Mouse (Mus musculus) liver, embryonic 14.5 days (tissue): ENCODE data around the gene Pxylp1. TPM values are rescaled to one million over a fixed set of nuclear protein-coding genes. Genes with fewer than 3 reads are reported as not detected.
A peak's percentile ranks its signal among the peaks of the same experiment; 100 is the strongest.

Experiments used
- ATAC-seq: fragments of 200-750 bp; cut with Nextera tagmentation; 2 replicates; pipeline ENCODE4 v1.8.0; 2017; ENCODE audit warnings: moderate number of reproducible peaks, mild to moderate bottlenecking, moderate library complexity; ENCODE audit not compliant: insufficient read depth
- DNase-seq, 3 experiments: peaks; one replicate each; pipeline ENCODE4 v3.0.0-alpha.2; 2012 to 2013; ENCODE audit warnings: low read depth in 3 of 3, low spot score in 3 of 3
- H3K27ac ChIP-seq: fragments of 300-500 bp; sonication (generic); 2 replicates; pipeline ENCODE4 v1.5.1; 2014; ENCODE audit warnings: moderate library complexity, mild to moderate bottlenecking, control low read depth, inconsistent platforms
- H3K27me3 ChIP-seq: fragments of 300-500 bp; sonication (generic); 2 replicates; pipeline ENCODE4 v1.6.1; 2014; ENCODE audit warnings: mild to moderate bottlenecking, low read length, moderate library complexity; ENCODE audit not compliant: control insufficient read depth, insufficient read depth
- H3K36me3 ChIP-seq: fragments of 300-500 bp; sonication (generic); replicated peaks from 2 replicates; pipeline ENCODE4 v1.6.1; 2014; ENCODE audit warnings: low read depth; ENCODE audit not compliant: control insufficient read depth, insufficient read depth
- H3K4me1 ChIP-seq, 2 experiments: fragments of 200-500 bp in 1 of 2; fragments of 300-500 bp in 1 of 2; sonication (generic) in 1 of 2; replicated peaks; 2 replicates each; pipeline ENCODE4 v1.6.1; 2012 to 2014; ENCODE audit warnings: antibody characterized with exemption in 1 of 2, inconsistent platforms in 1 of 2, low read length in 1 of 2; ENCODE audit not compliant: control insufficient read depth in 2 of 2, insufficient read depth in 2 of 2
- H3K4me2 ChIP-seq: fragments of 300-500 bp; sonication (generic); 2 replicates; pipeline ENCODE4 v1.6.1; 2014; ENCODE audit warnings: low read depth, mild to moderate bottlenecking, control low read depth, moderate library complexity
- H3K4me3 ChIP-seq, 2 experiments: fragments of 200-500 bp in 1 of 2; fragments of 300-500 bp in 1 of 2; sonication (generic) in 1 of 2; 2 replicates each; pipeline ENCODE4 v1.5.1; 2012 to 2014; ENCODE audit warnings: low read depth in 2 of 2, low read length in 2 of 2, mild to moderate bottlenecking in 2 of 2, control low read depth in 1 of 2, inconsistent platforms in 1 of 2, moderate library complexity in 1 of 2; ENCODE audit not compliant: insufficient read depth in 1 of 2
- H3K9ac ChIP-seq: fragments of 300-500 bp; sonication (generic); replicated peaks from 2 replicates; pipeline ENCODE4 v1.6.1; 2014; ENCODE audit warnings: mild to moderate bottlenecking, control low read depth, moderate library complexity
- H3K9me3 ChIP-seq: fragments of 300-500 bp; sonication (generic); 2 replicates; pipeline ENCODE4 v1.6.1; 2016; ENCODE audit warnings: low read length, mixed read lengths; ENCODE audit not compliant: control insufficient read depth
- CTCF ChIP-seq: IDR thresholded peaks from 2 replicates; pipeline ENCODE4 v1.5.1; 2016; ENCODE audit warnings: antibody characterized with exemption, low read depth, control low read depth
- EP300 ChIP-seq: IDR thresholded peaks from 2 replicates; pipeline ENCODE4 v1.6.1; 2016; ENCODE audit warnings: antibody characterized with exemption, low read depth
- WGBS: fragments of 180-500 bp; shearing (Covaris S2); extraction: QIAGEN DNeasy Blood & Tissue Kit; methylation state at CpG from one replicate; pipeline ENCODE4 v1.1.7; 2014; ENCODE audit not compliant: insufficient replicate concordance; 5-methylcytosine and 5-hydroxymethylcytosine counted together
- polyA plus RNA-seq, 2 experiments: library from polyadenylated mRNA; depleted of rRNA in 1 of 2; stranded (reverse) in 1 of 2; unstranded in 1 of 2; fragments of >200 nt; fragmentation: Nextera tagmentation in 1 of 2; extraction: Ambion mirVana in 1 of 2; gene quantifications; 2 replicates each; pipeline versions ENCODE4 v1.2.1 to v1.2.3; 2012 to 2014

Gene Pxylp1
- polyA plus RNA-seq, 2 experiments: 1.3 to 3.5 TPM

- Histone ChIP-seq H3K9ac (no peak overlapping the region), H3K4me3 (no peak overlapping the region), H3K27me3 (no peaks in the 10 kb centered on the region), H3K36me3 (no peaks in the 10 kb centered on the region), H3K9me3 (no peaks in the 10 kb centered on the region), H3K4me1 (no peaks in the 10 kb centered on the region), H3K4me2 (no peak overlapping the region), H3K27ac (no peak overlapping the region)
- no peak for TF ChIP-seq CTCF
- TF ChIP-seq EP300: no peak
- DNase-seq (no peak), ATAC-seq (no peak)
- WGBS: 21% methylated on average over 4 of the region's 4 CpGs
Measured at GRCm38 (mm10) chr9:96878464-96878863, 14.0 kb downstream of the Pxylp1 start.

- Histone ChIP-seq H3K4me1 (no peaks in the 10 kb centered on the region), H3K4me3 (no peak overlapping the region), H3K36me3 (no peaks in the 10 kb centered on the region), H3K27ac (no peak overlapping the region), H3K4me2 (no peak overlapping the region), H3K9ac (no peak overlapping the region), H3K27me3 (no peaks in the 10 kb centered on the region), H3K9me3 (no peaks in the 10 kb centered on the region)
- TF ChIP-seq CTCF (no peak), EP300 (no peak)
- DNase-seq: no peak
- no peak for ATAC-seq
- WGBS: 60% methylated on average over 4 of the region's 4 CpGs
Measured at GRCm38 (mm10) chr9:96875704-96876103, 16.8 kb downstream of the Pxylp1 start.

- no peaks in the 10 kb centered on the region for H3K27me3 ChIP-seq
- DNase-seq (no peak), ATAC-seq (no peak)
- WGBS: 50% methylated on average over 5 of the region's 5 CpGs
- no peaks in the 10 kb centered on the region for H3K36me3 ChIP-seq
- no peak overlapping the region for H3K4me3 ChIP-seq
- no peaks in the 10 kb centered on the region for H3K4me1 ChIP-seq
- H3K9me3 ChIP-seq: no peaks in the 10 kb centered on the region
- TF ChIP-seq CTCF (peak; percentile 65), EP300 (no peak)
- H3K27ac ChIP-seq: no peak overlapping the region
- no peak overlapping the region for H3K9ac ChIP-seq
- H3K4me2 ChIP-seq: no peak overlapping the region
Measured at GRCm38 (mm10) chr9:96873082-96873481, 19.4 kb downstream of the Pxylp1 start.

- ATAC-seq (no peak), DNase-seq (no peak)
- H3K36me3 ChIP-seq: no peaks in the 10 kb centered on the region
- H3K9me3 ChIP-seq: no peaks in the 10 kb centered on the region
- no peak overlapping the region for H3K27ac ChIP-seq
- H3K9ac ChIP-seq: no peak overlapping the region
- TF ChIP-seq CTCF (no peak), EP300 (no peak)
- H3K4me2 ChIP-seq: no peak overlapping the region
- no peaks in the 10 kb centered on the region for H3K27me3 ChIP-seq
- WGBS: 51% methylated on average over 8 of the region's 8 CpGs
- no peaks in the 10 kb centered on the region for H3K4me1 ChIP-seq
- H3K4me3 ChIP-seq: no peak overlapping the region
Measured at GRCm38 (mm10) chr9:96870104-96870503, 22.4 kb downstream of the Pxylp1 start.

- no peaks in the 10 kb centered on the region for H3K36me3 ChIP-seq
- WGBS: 65% methylated on average over 5 of the region's 5 CpGs
- H3K9ac ChIP-seq: no peak overlapping the region
- TF ChIP-seq CTCF (no peak), EP300 (no peak)
- ATAC-seq (no peak), DNase-seq (no peak)
- no peaks in the 10 kb centered on the region for H3K9me3 ChIP-seq
- H3K27me3 ChIP-seq: no peaks in the 10 kb centered on the region
- no peaks in the 10 kb centered on the region for H3K4me1 ChIP-seq
- H3K27ac ChIP-seq: no peak overlapping the region
- H3K4me3 ChIP-seq: no peak overlapping the region
- H3K4me2 ChIP-seq: no peak overlapping the region
Measured at GRCm38 (mm10) chr9:96869542-96869941, 22.9 kb downstream of the Pxylp1 start.

GRCm38 (mm10) chr9:96868546-96868945 lies 23.9 kb downstream of the Pxylp1 start:
- DNase-seq (no peak), ATAC-seq (no peak)
- TF ChIP-seq CTCF (no peak), EP300 (no peak)
- H3K4me2 ChIP-seq: no peak overlapping the region
- H3K27me3 ChIP-seq: no peaks in the 10 kb centered on the region
- no peaks in the 10 kb centered on the region for H3K36me3 ChIP-seq
- WGBS: 67% methylated on average over 6 of the region's 6 CpGs
- no peak overlapping the region for H3K9ac ChIP-seq
- no peak overlapping the region for H3K4me3 ChIP-seq
- H3K4me1 ChIP-seq: no peaks in the 10 kb centered on the region
- no peaks in the 10 kb centered on the region for H3K9me3 ChIP-seq
- no peak overlapping the region for H3K27ac ChIP-seq
